Mouse (Mus musculus) hindlimb bud, embryonic 11.5 days (tissue): ENCODE results near the gene Slc39a11.
"Not testable (repeated sequence)": the region's sequence is repeated elsewhere in the genome, so short reads cannot be mapped to it uniquely, and the experiment has no call there.

ENCODE experiments used
- DNase-seq: peaks from one replicate; pipeline ENCODE4 v3.0.0-alpha.2; 2012; ENCODE audit warnings: low read depth, low spot score; ENCODE audit errors: extremely low spot score

Slc39a11 gene

DNA sequence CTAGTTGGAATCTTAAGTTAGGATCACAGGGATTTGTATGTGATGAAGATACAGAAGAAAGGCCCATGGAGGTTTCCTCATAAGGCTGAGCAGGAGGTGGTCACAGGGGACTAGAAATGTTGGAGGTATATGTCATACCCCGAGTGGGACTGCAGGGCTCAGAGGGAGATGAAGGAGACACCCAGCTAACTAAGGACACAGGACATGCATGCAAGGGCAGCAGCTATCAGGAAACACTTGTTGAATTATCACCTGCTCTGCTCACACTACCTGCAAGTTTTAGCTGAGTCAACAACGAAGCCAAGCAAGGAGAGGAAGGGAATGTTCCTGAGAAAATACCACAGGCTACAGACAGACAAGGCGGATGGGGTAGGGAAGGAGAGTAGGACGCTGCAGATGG is 17.8 kb upstream of the Slc39a11 start:
- no peak for DNase-seq

- DNase-seq, result no peak
Observed at GRCm38 (mm10) chr11:113667122-113667521, 17.2 kb upstream of the Slc39a11 start.

DNA sequence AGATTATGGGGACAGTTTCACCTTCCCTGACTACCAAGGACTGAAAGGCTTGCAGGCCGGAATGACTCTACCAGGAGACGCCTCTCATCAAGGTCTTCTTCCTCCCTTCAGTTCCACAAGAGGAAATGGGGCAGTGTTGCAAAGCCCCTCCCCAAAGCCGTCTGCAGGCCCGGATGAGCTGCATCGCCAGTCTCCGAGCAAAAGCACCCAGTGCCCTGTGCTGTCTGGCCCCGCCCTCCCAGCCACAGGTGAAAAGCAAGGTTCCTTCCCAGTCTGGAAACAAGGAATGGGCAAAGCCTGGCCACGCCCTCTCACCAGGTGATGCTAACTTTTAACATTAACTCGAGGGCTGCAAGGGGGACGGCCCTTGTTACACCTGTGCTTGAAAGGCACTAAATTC is 16.8 kb upstream of the Slc39a11 start:
- DNase-seq, result no peak

DNA sequence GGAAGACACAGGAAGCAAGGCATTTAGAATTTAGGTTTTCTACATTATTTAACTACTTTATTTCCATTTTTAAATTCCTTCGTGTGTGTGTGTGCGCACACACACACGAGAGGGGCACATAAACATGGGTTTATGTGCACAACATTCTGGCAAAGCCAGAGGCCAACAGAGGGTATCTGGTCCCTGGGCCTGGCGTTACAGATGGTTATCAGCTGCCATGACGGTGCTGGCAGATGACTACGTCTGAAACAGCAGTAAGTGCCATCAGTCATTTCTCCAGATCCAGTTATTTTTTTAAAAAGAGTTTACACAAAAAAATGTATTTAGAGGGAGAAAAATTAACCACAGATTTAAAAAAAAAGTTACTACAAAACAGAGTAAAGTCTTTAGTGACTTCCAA is 16.3 kb upstream of the Slc39a11 start:
- no peak for DNase-seq

GRCm38 (mm10) chr11:113664279-113664678 is 14.4 kb upstream of the Slc39a11 start:
- DNase-seq, result no peak

- DNase-seq, result no peak
Observed at GRCm38 (mm10) chr11:113661835-113662351, 12.0 kb upstream of the Slc39a11 start.

- no peak for DNase-seq
Observed at GRCm38 (mm10) chr11:113660940-113661339, 11.1 kb upstream of the Slc39a11 start.

DNA sequence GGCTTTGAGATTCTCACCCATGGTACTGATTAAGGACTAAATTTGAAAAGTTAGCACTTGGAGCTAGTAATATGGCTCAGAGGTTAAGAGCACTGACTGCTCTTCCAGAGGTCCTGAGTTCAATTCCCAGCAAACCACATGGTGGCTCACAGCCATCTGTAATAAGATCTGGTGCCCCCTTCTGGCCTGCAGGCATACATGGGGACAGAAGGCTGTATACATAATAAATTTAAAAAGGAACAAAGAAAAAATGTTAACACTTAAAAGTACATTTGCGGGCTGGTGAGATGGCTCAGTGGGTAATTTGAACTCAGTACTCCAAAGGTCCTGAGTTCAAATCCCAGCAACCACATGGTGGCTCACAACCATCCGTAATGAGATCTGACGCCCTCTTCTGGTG is 10.3 kb upstream of the Slc39a11 start:
- DNase-seq, result not testable (repeated sequence)

GRCm38 (mm10) chr11:113658763-113659162 is 8.9 kb upstream of the Slc39a11 start:
- DNase-seq, result no peak

DNA sequence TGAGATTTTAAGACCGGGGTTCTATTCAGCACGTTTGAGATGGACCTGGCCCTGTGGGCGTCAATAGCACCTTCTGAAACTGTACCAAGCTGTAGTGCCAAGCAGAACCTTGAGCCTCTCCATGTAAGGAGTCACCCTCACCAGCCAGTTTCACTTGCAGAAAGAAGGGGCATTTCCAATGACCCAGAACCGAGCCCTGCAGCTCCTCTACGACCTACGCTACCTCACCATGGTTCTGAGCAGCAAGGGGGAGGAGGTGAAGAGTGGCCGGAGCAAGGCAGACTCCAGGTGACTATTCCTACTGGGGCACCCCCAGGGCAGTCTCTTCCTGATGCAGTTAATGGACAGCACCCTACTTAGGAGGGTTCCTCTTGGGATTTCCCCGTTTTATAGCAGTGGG is 8.4 kb upstream of the Slc39a11 start:
- DNase-seq, result no peak

GRCm38 (mm10) chr11:113657221-113657620 is 7.3 kb upstream of the Slc39a11 start:
- DNase-seq, result no peak

DNA sequence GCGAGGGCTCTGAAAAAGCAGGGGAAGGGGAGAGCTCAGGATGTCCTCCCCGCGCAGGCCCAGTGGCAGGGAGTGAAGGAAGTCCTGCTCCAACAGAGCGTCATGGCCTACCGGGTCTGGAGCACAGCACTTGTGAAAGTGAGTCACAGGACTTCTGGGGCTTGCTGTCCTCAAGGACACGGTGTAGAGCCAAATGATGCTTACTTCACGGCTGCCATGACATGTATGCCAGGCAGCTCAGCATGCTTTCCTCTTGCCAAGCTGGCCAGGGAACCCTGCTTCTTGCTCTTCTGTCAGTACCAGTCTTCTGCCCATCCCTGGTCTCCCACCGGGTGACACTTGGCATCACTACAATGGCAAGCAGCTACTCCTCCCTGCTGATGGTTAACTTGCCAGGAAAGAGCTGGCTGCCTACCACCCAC is 6.6 kb upstream of the Slc39a11 start:
- no peak for DNase-seq

DNA sequence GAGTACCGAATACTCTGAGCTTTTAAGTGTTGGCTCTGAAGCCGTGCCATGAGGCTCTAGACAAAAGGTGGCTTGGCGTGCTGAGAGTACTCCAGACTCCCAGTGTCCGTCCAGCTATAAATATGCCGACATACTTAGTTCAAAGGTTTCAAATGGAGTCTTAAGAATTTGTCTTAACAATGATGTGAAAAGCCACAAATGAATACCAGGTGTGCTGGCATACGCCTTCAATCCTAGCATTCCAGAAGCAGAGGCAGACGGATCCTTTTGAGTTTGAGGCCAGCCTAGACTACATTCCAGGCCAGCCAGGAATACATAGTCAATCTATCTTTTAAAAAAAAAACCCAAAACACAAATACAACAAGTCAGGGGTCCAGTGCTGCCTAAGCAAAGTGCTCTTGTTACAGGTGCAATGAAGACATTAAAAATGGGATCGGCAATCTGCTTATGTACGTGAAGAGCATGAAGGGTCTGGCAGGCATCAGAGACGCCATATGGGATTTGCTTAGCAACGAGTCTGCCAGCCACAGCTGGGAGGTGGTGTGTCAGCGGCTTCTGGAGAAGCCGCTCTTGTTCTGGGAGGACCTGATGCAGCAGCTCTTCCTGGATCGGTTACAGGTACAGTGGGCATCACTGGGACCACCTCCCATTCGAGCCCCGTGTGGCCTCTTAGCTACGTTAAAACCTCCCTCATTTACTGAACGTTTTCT is 4.8 kb upstream of the Slc39a11 start:
- DNase-seq, result peak; percentile 35

DNA sequence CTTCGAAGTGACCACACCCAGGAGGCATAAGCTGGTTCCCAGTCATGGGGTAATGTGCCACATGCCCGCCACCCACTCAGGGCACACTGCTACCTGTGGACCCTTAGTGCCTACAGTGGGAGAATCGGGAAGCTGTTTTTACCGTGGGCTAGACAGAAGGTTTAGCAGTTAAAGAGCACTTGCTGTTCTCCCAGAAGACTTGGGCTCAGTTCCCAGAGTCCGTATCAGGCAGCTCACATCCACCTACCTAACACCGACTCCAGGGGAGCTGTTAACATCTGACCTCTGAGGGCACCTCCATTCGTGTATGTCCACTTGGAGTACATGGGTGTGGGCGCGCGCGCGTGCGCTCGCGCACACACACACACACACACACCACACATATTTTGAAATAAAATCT is 4.2 kb upstream of the Slc39a11 start:
- DNase-seq, result no peak

- DNase-seq, result no peak
Observed at GRCm38 (mm10) chr11:113652516-113652915, 2.6 kb upstream of the Slc39a11 start.

- no peak for DNase-seq
Observed at GRCm38 (mm10) chr11:113651907-113652273, 2.0 kb upstream of the Slc39a11 start.

DNA sequence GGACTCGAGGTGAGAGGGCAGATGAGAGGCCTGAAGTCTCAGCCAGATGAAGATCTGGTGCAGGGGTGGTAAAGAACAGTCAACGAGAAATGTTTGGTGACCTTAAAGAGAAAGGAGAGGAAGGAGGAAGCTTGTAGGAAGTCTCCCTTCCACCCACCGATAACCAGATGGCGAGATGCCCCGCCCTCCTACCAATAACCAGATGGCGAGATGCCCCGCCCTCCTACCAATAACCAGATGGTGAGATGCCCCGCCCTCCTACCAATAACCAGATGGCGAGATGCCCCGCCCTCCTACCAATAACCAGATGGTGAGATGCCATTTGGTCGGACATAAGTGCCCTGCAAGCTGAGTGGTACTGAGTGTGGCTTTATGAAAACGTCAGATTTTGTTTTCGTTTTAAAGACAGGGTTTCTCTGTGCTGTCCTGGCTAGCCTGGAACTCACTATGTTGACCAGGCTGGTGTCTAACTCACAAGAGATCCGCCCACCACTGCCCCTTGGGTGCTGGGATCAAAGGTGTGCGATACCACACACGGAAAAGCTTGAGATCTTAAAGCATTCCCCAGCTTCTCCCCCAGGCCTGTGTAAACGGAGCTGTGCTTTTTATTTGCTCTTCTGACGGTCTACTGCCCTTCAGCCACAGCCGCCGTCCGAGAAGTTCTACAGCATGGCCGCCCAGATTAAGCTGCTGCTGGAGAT is 1.5 kb upstream of the Slc39a11 start:
- DNase-seq, result no peak

- no peak for DNase-seq
Observed at GRCm38 (mm10) chr11:113648690-113649352, 1.1 kb downstream of the Slc39a11 start, which contains the start of gene Cog1. Cog1 (plus strand) TSS chr11:113649169.

DNA sequence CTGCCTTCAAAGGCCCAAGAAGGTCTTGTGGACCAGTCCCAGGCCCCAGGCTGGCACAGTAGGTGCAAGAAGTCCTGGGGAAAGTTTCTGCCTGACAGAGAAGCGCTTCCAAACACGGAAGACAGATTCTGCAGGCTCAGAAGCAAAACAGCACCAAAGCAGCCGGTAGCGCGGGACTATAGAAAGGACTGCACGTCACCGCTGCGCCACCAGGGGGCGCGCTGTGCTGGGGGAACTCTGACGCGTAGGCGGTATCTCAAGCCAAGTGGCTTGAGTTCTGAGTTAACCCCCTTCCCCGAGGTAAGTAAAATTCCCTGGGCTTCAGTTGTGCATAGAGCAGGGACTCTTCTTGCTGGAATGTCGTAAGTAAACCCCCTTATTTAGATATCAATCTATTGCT is 1.7 kb downstream of the Slc39a11 start:
- peak; percentile 62 for DNase-seq

- DNase-seq, result no peak
Observed at GRCm38 (mm10) chr11:113645181-113645580, 4.7 kb downstream of the Slc39a11 start.

DNA sequence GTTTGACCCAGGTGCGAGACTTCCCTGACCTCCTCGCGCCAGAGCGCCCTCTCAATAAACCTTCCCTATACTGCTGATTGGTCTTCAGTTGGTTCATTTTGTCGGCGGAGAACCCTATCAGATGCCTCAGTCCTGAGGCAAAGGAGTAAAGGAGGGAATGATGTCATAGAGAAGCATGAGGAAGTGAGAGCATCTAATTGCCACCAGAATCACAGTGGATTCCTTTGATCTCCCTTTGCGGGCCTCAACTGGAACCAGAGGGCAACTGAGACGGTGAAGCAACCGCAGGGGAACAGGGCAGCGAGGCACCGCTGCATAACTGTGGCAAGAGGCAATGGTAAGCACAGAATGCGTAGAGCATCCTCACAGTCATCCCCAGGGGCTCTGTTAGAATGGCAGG is 11.2 kb downstream of the Slc39a11 start:
- no peak for DNase-seq

DNA sequence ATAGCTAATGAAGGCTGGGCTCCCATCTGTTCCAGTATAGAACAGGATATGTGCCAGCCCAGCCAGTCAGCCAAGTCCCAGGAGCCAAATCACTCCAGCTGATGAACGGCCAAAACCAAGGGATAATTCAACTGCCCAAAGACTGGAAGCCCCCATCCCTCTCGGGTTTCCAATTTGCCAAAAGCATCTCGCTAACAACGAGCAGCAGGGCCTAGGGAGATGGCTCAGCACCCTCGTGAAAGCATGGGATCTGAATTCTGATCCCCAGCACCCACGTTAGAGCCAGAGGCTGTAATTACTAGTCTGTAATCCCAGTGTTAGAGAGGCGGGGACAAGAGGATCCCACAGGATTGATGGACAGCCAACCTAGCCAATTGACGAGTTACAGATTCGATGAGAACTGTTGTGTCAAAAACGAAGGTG is 15.2 kb downstream of the Slc39a11 start:
- no peak for DNase-seq
